Mouse (Mus musculus): ENCODE results near the gene Cyp4f15. TPM values are rescaled to one million over a fixed set of nuclear protein-coding genes. Genes with fewer than 3 reads are reported as not detected.
"Not testable (repeated sequence)": the region's sequence is repeated elsewhere in the genome, so short reads cannot be mapped to it uniquely, and the experiment has no call there.

The Cyp4f15 gene
- not detected for total RNA-seq (2021)

GRCm38 (mm10) chr17:32685048-32685750 lies at the start of gene Cyp4f15:
Cyp4f15 (plus strand) TSS chr17:32685627.
- intact Hi-C loops (cut with DNase I) = no loop called here
- no peak for DNase-seq

DNA sequence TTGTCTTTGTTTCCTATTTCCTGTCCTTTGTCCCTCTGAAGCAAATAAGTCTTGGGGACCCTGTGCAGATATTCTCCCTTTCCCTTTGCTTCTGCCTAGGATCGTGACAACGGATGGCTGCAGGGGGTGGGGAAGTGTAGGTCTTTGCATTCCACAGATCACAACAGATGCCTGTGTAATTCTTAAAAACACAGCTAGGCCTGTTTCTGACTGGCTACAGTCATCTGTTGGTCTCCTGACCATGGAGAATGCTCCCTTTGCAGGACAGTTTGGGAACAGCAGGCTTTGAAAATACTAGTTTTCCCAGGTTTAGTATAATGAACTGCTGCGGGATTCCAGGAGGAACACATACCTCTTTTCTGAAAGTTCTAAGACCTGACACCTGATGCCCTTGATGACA lies 49.1 kb upstream of the Cyp4f15 start:
- intact Hi-C loops (cut with DNase I) = no loop called here

DNA sequence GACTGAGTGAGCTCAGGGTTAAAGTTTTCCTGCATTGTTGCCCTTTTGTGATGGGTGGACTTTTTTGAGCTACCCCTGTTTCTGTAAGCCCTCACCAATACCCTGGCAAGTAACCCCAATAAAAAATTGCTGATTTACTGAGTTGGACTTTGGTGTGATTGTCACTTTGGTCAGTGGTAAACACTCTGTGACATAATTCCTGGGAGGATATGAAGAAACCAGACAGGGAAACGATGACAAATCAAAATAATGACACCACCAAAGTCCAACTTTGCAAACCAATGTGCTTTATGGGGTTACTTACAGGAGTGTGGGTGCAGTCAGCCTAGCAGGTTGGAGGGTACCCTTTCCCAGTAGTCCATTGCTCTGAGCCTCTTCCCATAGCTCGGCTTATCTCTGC lies 48.3 kb upstream of the Cyp4f15 start:
- intact Hi-C loops (cut with DNase I) = no loop called here
- DNase-seq = no peak

More for the DNA sequence above, 49.1 kb upstream of the Cyp4f15 start:
- no peak for DNase-seq

DNA sequence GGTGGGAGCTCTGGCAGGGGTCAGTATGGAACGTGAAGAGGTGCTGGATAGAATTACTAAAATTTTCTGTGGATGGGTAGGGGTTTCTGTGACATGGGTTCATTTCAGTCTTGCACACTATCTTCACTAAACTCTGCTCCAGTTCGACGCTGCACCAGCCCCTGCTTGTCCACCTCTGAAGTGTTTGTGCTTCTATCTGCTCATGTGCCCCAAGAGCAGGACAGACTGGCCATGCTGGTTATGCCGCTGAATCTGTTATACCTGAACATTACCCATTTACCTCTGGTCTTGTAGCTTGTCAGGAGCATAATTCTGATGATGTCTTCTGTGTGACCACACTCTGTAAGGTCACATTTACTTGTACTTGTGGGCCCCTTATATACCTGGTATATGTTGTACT lies 38.8 kb upstream of the Cyp4f15 start:
- intact Hi-C loops (cut with DNase I) = no loop called here
- DNase-seq = no peak

GRCm38 (mm10) chr17:32653860-32654259 lies 31.6 kb upstream of the Cyp4f15 start:
- intact Hi-C loops (cut with DNase I) = no loop called here
- no peak for DNase-seq

GRCm38 (mm10) chr17:32657041-32657440 lies 28.4 kb upstream of the Cyp4f15 start:
- intact Hi-C loops (cut with DNase I) = no loop called here
- no peak for DNase-seq

- intact Hi-C loops (cut with DNase I) = no loop called here
- no peak for DNase-seq
These were observed 27.2 kb upstream of the Cyp4f15 start for GRCm38 (mm10) chr17:32658246-32658645.

- intact Hi-C loops (cut with DNase I) = no loop called here
- DNase-seq = no peak
These were observed 26.7 kb upstream of the Cyp4f15 start, which contains the start of gene Cyp4f40 for GRCm38 (mm10) chr17:32658712-32659111. Cyp4f40 (plus strand) TSS chr17:32658900.

DNA sequence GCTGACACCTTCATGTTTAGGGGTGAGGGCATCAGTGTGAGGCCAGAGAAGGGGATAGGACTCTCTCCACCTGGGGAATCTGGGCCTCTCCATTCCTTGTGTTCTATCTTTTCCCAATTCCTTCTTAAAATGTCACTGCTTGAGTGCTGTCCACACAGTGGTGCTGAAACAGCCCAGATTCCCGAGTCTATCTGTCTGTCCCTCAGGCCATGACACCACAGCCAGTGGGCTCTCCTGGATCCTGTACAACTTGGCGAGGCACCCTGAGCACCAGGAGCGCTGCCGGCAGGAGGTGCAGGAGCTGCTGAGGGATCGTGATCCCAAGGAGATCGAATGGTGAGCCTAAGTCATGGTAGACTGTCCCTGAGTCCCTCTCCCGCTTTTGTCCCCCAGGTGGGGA lies 11.5 kb upstream of the Cyp4f15 start:
- DNase-seq = no peak
- intact Hi-C loops (cut with DNase I) = no loop called here

GRCm38 (mm10) chr17:32676040-32676635 lies 9.3 kb upstream of the Cyp4f15 start:
- intact Hi-C loops (cut with DNase I) = no loop called here
- no peak for DNase-seq

DNA sequence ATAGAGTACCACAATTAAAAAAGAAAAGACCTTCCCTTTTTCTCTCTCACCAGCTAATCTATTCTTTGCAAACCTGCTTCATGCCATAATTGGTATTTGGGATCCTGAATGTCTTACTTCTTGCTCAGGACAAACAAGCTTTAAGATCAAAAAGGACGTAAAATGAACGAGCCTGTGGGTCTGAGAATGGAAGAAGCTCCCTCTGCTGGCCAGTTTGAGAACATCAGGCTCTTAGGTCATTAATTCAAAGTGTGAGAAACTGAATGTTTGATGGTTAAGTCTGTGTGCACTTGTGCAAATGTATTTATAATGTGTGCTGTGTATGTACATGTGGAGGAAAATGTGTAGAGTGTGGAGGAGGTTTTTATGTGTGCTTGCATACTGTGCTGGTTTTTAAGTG lies 5.0 kb upstream of the Cyp4f15 start:
- peak; percentile 8 to 47 for DNase-seq
- intact Hi-C loops (cut with DNase I) = loop anchor here (1.0 kb wide), 3 partner anchors 45 to 151 kb away; no protein-coding TSS in a partner anchor

- DNase-seq = no peak
- intact Hi-C loops (cut with DNase I) = no loop called here
These were observed 1.3 kb downstream of the Cyp4f15 start for GRCm38 (mm10) chr17:32686722-32687121.

- no peak for DNase-seq
- intact Hi-C loops (cut with DNase I) = no loop called here
These were observed 5.5 kb downstream of the Cyp4f15 start for GRCm38 (mm10) chr17:32690959-32691358.

- DNase-seq = no peak
- intact Hi-C loops (cut with DNase I) = no loop called here
These were observed 17.4 kb downstream of the Cyp4f15 start for GRCm38 (mm10) chr17:32702826-32703225.

GRCm38 (mm10) chr17:32710541-32710940 lies 25.1 kb downstream of the Cyp4f15 start:
- intact Hi-C loops (cut with DNase I); DNase-seq: not testable (repeated sequence)

DNA sequence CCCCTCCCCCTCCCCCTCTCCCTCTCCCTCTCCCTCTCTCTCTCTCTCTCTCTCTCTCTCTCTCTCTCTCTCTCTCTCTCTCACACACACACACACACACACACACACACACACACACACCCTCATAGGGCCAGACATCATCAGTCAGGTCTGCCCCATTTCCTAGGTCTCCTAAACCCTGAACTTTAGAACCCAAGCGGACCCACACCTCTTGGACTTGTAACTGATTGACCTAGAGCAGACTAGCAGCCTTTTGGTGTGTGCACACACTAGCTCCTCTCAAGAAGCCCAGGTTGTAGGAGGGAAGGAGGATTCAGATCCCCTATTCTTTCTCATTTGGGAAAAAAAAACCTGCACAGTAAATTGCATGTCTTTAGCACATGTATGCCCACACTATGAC lies 36.7 kb downstream of the Cyp4f15 start:
- DNase-seq; intact Hi-C loops (cut with DNase I): not testable (repeated sequence)

DNA sequence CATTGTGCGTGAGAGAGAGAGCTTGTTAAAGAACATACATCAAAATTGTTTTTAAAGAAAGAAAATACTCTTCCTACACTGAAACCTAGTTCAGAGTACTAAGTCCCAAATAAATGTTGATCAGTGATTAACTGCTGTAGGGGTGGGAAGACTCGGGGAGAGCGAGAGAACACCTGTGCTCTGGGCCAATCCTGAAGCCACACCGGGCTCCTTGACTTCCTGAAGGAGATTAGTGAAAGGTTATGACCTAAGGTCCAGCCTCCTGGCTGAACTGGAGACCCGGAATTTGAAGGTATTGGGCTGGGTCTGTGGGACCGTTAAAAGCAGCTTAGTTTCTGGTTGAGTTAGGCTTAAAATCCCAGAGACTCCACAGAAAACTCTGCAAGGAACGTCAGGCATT lies 37.3 kb downstream of the Cyp4f15 start:
- intact Hi-C loops (cut with DNase I) = no loop called here
- no peak for DNase-seq

GRCm38 (mm10) chr17:32726360-32726759 lies 40.9 kb downstream of the Cyp4f15 start:
- intact Hi-C loops (cut with DNase I); DNase-seq: not testable (repeated sequence)

- DNase-seq = no peak
- intact Hi-C loops (cut with DNase I) = no loop called here
These were observed 43.6 kb downstream of the Cyp4f15 start for GRCm38 (mm10) chr17:32729029-32729428.

DNA sequence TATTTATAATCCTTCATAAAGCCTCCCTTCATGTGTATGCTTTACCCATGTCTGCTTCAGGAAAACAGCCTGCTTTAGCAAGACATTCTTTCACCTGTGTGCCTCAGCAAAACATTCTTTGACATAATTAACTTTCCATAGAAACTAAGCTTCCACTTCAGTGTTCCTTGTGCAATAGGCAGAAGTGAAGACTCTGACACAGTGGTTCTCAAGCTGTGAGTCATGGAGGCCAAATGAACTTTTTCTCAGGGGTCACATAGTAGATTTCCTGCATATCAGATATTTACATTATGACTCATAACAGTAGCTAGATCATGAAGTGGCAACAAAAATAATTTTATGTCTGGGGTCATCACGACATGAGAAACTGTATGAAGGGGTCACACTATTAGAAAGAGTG lies 53.0 kb downstream of the Cyp4f15 start:
- intact Hi-C loops (cut with DNase I) = no loop called here
- no peak for DNase-seq

DNA sequence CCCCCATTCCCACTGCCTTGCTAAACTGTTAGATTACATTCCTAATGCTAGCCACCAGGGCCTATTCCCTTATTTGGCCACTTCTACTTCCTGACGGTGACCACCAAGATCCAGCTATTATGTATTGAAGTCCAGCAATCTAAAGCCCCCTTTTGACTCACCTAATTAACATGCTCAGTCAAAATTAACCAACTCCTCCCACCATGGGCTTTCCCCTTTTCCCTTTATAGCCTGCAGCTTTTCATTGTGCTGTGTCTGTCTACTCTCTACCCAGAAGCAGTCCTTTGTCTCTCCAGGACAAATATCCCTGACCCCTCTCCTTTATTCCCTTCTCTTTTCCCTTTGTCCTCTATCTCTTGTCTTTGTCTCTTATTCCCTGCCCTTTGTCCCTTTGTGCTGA lies 55.6 kb downstream of the Cyp4f15 start:
- DNase-seq = no peak
- intact Hi-C loops (cut with DNase I) = no loop called here

DNA sequence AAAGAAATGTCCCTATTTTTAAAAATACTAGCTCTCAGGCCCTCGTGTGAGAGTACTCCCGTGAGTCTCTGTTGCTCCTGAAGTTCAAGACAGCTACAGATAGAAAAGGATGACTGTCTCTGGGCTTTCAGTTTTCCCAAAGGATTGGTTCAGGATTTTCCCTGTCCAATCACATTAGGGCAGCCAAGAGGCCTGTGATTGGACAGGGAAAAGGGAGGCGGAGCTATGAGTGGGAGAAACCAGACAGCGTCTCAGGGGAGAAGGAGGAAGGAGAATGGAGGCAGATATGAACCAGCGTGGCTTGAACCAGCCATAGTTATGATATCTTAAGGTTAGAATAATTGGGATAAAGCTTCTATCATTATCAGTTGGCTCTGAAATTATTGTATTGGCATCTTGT lies 65.2 kb downstream of the Cyp4f15 start:
- no peak for DNase-seq
- intact Hi-C loops (cut with DNase I) = no loop called here
